Mouse (Mus musculus): ENCODE measurements at regions not wholly inside any gene's neighbourhood (a gene's known extent, or its start where the extent isn't known, plus 50 kb on each side); places are given as distances from the start of the nearest gene placed in this dataset.

DNA sequence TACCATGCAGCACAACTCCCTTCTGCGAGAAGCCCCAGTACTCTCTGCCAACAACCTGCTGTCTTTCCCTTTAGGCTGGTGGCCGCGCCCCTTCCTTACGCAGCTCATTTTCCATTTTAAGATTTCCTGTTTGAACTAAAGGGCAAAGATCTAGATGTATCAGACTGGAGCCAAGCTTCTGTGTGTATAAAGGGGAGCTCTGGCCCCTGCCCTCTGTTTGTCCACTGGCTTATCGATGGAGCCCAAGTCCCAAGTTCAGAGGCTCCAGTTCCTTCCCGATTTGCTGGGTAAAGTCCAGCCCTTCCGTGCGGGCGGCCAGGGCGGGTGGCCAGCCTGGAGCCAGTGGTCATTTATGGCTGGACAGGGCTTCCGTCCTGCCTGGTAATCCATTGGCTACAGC lies 72.6 kb upstream of the Klf4 start:
- peak; percentile 29 to 31 for DNase-seq

- DNase-seq = peak; percentile 72 to 81
Observed at GRCm38 (mm10) chr4:55603821-55604435, 71.7 kb upstream of the Klf4 start.

DNA sequence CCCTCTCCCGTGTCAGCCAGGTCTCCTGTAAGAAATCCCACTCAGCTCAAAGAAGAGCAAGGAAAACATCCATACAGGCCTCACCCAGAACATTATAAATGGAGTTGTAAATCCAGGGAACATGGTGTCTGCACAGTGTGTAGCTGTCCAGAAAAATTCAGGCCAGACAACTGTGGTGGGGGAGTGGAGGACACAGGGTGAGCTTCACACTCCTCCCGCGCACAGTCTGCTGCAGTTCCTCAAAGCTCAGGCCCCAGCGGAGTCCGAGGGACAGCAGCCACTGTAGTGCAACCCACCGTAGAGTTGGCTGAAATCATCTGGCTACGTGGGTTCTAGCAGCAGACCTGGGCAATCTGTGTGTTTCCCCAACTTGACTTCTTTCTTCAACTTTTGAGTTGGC lies 62.9 kb upstream of the Klf4 start:
- DNase-seq = no peak

GRCm38 (mm10) chr4:55594699-55595098 lies 62.4 kb upstream of the Klf4 start:
- no peak for DNase-seq

- DNase-seq = no peak
Observed at GRCm38 (mm10) chr4:55593132-55593531, 60.9 kb upstream of the Klf4 start.

GRCm38 (mm10) chr4:55586212-55586611 lies 53.9 kb upstream of the Klf4 start:
- no peak for DNase-seq

DNA sequence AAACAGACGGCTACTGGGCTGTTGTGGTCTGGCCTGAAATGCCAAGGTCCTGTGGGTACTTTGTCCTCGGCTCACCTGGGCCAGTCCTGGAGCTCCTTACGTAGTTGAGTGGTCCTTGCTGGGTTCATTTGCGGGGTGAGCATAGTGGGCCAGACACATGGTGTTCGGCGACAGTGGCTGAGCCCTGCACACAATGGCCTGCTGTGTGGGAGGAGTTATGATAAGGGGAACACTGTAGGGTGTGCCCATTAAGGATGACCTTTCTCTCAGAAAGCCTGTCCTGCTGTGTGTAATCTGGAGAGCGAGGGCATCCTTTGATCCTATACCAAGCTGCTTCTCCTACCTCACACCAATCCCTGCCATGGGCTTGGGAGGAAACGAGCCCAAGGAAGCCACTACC lies 51.3 kb upstream of the Klf4 start:
- no peak for DNase-seq

All from cerebellum, postnatal 10 days (tissue).